Mouse (Mus musculus) left cerebral cortex, postnatal 36 days (tissue): ENCODE results near the gene Olfr992. TPM values are rescaled to one million over a fixed set of nuclear protein-coding genes. Genes with fewer than 3 reads are reported as not detected.
"Not testable (repeated sequence)": the region's sequence is repeated elsewhere in the genome, so short reads cannot be mapped to it uniquely, and the experiment has no call there.

Experiments used
- DNase-seq, 2 experiments: peaks; one replicate each; pipeline ENCODE4 v3.0.0; 2021 to 2022; ENCODE audit warnings: low spot score in 2 of 2, mixed read lengths in 1 of 2
- intact Hi-C: fragments of 180-260 bp; cut with DNase I; formaldehyde crosslinking; loops from one replicate; pipeline ENCODE4 v1.15.1; 2025
- total RNA-seq, 2 experiments: library from RNA; stranded (reverse); gene quantifications; 2 replicates each; pipeline ENCODE4 v1.2.3; 2021

Olfr992 gene
- not detected for total RNA-seq

DNA sequence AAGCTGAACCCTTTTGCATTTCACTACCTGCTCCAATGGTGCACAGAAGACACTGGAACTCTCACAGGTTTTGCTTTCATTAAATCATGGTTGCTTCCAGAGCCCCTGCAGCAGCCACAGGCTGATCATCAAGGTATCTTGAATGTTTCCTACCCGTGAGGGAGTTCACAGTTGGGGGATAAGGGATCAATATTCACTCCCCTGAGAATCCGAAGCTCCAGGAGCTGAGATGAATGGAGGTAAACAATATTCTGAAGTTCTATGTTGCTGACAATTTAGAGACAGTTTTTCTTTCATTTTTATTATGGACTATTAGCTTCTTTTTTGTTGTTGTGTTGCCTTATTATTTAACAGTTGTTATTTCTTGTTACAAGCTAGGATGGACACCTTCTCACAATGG lies at the start of gene Olfr992:
Gene Olfr992, minus strand, starts transcription at position 101 of the 400 bp plus-strand sequence.
- intact Hi-C loops: no loop called here
- no peak for DNase-seq

DNA sequence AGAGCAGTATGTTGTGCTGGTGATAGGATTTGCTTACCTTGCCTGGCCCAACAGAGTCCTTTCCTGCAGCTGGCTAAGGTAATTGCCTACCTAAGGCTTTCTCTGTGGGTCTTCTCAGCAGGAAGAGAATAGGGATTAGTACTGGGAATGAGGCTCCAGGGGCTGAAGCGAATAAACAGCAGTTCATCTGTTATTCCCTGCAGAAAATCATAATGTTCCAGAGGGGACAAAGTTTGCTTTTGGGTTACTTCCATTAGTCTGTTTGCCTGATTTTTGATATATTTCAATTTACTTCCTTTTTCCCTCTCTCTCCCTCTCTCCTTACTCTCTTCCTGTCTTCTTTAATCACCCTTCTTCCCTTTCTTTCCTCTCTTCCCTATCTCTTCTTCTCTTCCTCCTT lies 34.3 kb upstream of the Olfr992 start, which contains the start of gene Olfr995:
Gene Olfr995, minus strand, starts transcription at position 101 of the 400 bp plus-strand sequence.
- intact Hi-C loops: no loop called here
- DNase-seq: no peak

DNA sequence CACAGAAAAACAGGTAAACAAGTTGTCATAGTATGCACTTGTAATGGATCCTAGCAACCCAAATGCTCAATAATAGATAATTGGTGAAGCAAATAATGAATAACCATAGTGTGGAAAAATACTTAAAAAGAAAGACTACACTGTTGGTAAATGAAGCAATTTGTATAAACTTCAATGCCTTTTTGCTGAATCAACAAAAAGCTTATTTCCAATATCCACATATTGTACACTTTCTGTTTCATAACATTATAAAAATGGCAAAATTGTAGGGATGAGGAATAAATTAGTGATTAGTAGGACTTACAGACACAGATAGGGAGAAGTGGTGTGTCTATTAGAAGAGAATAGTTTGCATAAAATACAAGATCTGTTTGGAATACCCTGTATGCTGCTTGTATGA lies 33.3 kb upstream of the Olfr992 start:
- DNase-seq: no peak
- intact Hi-C loops: no loop called here

GRCm38 (mm10) chr2:85436351-85436750 lies 27.1 kb upstream of the Olfr992 start, which contains the start of gene Olfr994:
Olfr994 (minus strand) TSS chr2:85436451.
- DNase-seq: no peak

DNA sequence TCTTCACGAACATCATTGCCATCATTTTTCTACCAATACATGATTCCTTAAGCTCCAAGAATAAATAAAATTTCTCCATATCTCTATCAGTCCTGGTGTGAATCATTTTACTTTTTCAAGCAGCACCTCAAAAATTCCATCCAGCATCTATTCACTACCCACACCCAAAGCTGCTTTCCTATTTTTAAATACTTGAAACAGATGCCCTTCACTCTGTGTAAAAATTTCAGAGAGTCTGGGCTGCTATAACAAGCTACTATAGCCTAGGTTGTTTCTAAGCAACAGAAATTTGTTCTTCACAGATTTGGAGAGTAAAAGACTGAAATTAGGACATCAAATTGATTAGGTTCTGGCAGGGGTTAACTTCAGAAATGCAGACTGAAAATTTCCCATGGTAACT lies 16.6 kb upstream of the Olfr992 start:
- intact Hi-C loops: loop anchor here (10.0 kb wide), 1 partner anchor 141 kb away; no protein-coding TSS in a partner anchor
- no peak for DNase-seq

More at GRCm38 (mm10) chr2:85436351-85436750, 27.1 kb upstream of the Olfr992 start, which contains the start of gene Olfr994:
- intact Hi-C loops: no loop called here

DNA sequence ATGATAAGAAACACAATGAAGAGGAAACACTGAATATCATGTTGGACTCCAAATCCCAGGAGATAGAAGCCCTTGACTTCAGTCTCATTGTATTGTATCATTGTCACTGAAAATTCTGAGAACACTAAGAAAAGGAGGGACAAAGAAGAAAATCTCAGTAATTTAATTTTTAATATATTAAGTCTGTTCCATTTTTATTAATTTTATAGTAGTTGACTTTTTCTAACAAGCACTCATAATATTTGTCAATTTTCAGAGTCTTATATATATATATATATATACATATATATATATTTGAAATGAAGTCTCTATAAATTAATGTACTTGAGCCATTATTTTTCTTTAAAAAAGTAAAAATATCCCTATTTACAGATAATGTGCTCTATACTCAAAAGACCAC lies 5.5 kb upstream of the Olfr992 start, which contains the start of gene Olfr993:
Gene Olfr993, minus strand, starts transcription at position 101 of the 400 bp plus-strand sequence.
- intact Hi-C loops: no loop called here
- no peak for DNase-seq

DNA sequence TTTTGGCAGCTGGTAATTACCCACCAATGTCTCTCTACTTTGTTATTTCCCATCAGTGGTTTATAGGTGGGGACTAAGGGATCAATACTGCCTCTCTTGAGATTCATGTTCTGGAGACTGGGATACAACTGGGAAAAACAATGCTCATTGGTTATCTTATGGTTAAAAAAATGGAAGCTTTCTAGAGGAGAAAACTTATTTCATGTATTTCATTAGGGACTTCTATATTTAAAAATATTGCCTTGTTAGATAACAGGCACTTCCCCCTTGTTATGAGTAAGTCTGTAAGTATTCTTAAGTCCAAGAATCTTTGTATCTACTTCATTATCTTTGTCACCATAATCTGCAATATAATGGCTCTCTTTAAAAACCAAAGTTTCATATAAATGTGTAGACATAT lies 46.1 kb downstream of the Olfr992 start, which contains the start of gene Olfr988:
Gene Olfr988, minus strand, starts transcription at position 101 of the 400 bp plus-strand sequence.
- DNase-seq, intact Hi-C loops: not testable (repeated sequence)

Other genes with a start within 250 kb of the Olfr992 start
- 10 to 100 TPM; 33.8 to 37.0 TPM for gene Lrrc55, start 212.3 kb downstream of the Olfr992 start, total RNA-seq
- not detected for gene Olfr987, start 70.2 kb downstream of the Olfr992 start, total RNA-seq
- not detected for gene Olfr988, start 46.2 kb downstream of the Olfr992 start, total RNA-seq
- gene Olfr993, start 5.4 kb upstream of the Olfr992 start, total RNA-seq: not detected
- gene Olfr994, start 27.0 kb upstream of the Olfr992 start, total RNA-seq: not detected
- not detected for gene Olfr995, start 34.2 kb upstream of the Olfr992 start, total RNA-seq
- gene 4833423E24Rik, start 109.6 kb upstream of the Olfr992 start, total RNA-seq: not detected
- gene Olfr996, start 169.7 kb upstream of the Olfr992 start, total RNA-seq: not detected
- not detected for gene Olfr998, start 179.5 kb upstream of the Olfr992 start, total RNA-seq
- gene Olfr1000, start 202.4 kb upstream of the Olfr992 start, total RNA-seq: not detected
- gene Olfr1002, start 241.2 kb upstream of the Olfr992 start, total RNA-seq: not detected